Mouse (Mus musculus) embryonic fibroblast, embryonic 13.5 days (primary cell): ENCODE results near the gene Glis2.

Experiments
- CTCF ChIP-seq: IDR thresholded peaks from 2 replicates; pipeline ENCODE4 v1.5.1; 2011; ENCODE audit warnings: mild to moderate bottlenecking, control low read depth, low read length, moderate library complexity, borderline replicate concordance; ENCODE audit not compliant: insufficient read depth
- POLR2A ChIP-seq: IDR thresholded peaks from 2 replicates; pipeline ENCODE4 v1.6.1; 2011; ENCODE audit warnings: low read depth, mild to moderate bottlenecking, control low read depth, low read length, moderate library complexity

GRCm38 (mm10) chr16:4608532-4609059 is 14.1 kb downstream of the Glis2 start:
- no peak for TF ChIP-seq CTCF
- no peak for TF ChIP-seq POLR2A
